Mouse (Mus musculus): Measurements from ENCODE around the gene Pakap.
A peak's percentile ranks its signal among the peaks of the same experiment; 100 is the strongest.

Pakap gene

GRCm38 (mm10) chr4:57914193-57915190 lies 346.5 kb downstream of the Pakap start:
- no peak for DNase-seq (ENCODE audit: low read depth, low spot score)

GRCm38 (mm10) chr4:57915216-57915965 lies 347.4 kb downstream of the Pakap start:
- DNase-seq (ENCODE audit: low read depth, low spot score) = peak; percentile 22

- peak; percentile 60 for DNase-seq (ENCODE audit: low read depth, low spot score)
Measured at GRCm38 (mm10) chr4:57916201-57916661, 348.3 kb downstream of the Pakap start, which contains the start of gene D630039A03Rik. TSS of gene D630039A03Rik (minus strand) at chr4:57916297.

GRCm38 (mm10) chr4:57916711-57917110 lies 348.7 kb downstream of the Pakap start:
- DNase-seq (ENCODE audit: low read depth, low spot score) = no peak

GRCm38 (mm10) chr4:57919494-57920423 lies 351.8 kb downstream of the Pakap start:
- DNase-seq (ENCODE audit: low read depth, low spot score) = no peak

- DNase-seq (ENCODE audit: low read depth, low spot score) = no peak
Measured at GRCm38 (mm10) chr4:57920522-57920921, 352.5 kb downstream of the Pakap start.

GRCm38 (mm10) chr4:57922171-57922570 lies 354.2 kb downstream of the Pakap start:
- DNase-seq (ENCODE audit: low read depth, low spot score) = no peak

- DNase-seq (ENCODE audit: low read depth, low spot score) = no peak
Measured at GRCm38 (mm10) chr4:57924556-57925071, 356.6 kb downstream of the Pakap start.

GRCm38 (mm10) chr4:57927464-57928205 lies 359.7 kb downstream of the Pakap start:
- DNase-seq (ENCODE audit: low read depth, low spot score) = peak; percentile 44

GRCm38 (mm10) chr4:57930559-57931170 lies 362.7 kb downstream of the Pakap start:
- DNase-seq (ENCODE audit: low read depth, low spot score) = no peak

GRCm38 (mm10) chr4:57934181-57934580 lies 366.2 kb downstream of the Pakap start:
- no peak for DNase-seq (ENCODE audit: low read depth, low spot score)

- no peak for DNase-seq (ENCODE audit: low read depth, low spot score)
Measured at GRCm38 (mm10) chr4:57937292-57937691, 369.3 kb downstream of the Pakap start.

- DNase-seq (ENCODE audit: low read depth, low spot score) = no peak
Measured at GRCm38 (mm10) chr4:57940631-57941030, 372.7 kb downstream of the Pakap start.

GRCm38 (mm10) chr4:57942892-57943291 lies 374.9 kb downstream of the Pakap start:
- no peak for DNase-seq (ENCODE audit: low read depth, low spot score)
